Mouse (Mus musculus): ENCODE results near the gene Adh1. TPM values are rescaled to one million over a fixed set of nuclear protein-coding genes. Genes with fewer than 3 reads are reported as not detected.

Adh1 gene
- polyA plus RNA-seq, 2 experiments from 2014 or later, result 1.1 to 1.7 TPM

Other genes starting within 250 kb of the Adh1 start
- not detected for gene 1110002E22Rik, start 195.9 kb upstream of the Adh1 start, polyA plus RNA-seq (2017; shearing (Covaris generic))
- not detected for gene Gm5105, start 193.6 kb upstream of the Adh1 start, polyA plus RNA-seq (2017; shearing (Covaris generic))
- gene Trmt10a, start 117.5 kb upstream of the Adh1 start, polyA plus RNA-seq (2017; shearing (Covaris generic)), result 10 to 100 TPM in 1 of 2 experiments, 1 to 10 TPM in 1; 8.7 to 10.0 TPM
- gene Mttp, start 116.0 kb upstream of the Adh1 start, polyA plus RNA-seq (2017; shearing (Covaris generic)), result 1 to 10 TPM; 2.9 to 3.6 TPM
- not detected for gene 4930579F01Rik, start 67.2 kb upstream of the Adh1 start, polyA plus RNA-seq (2017; shearing (Covaris generic))
- gene Adh7, start 43.2 kb upstream of the Adh1 start, polyA plus RNA-seq (2017; shearing (Covaris generic)), result not detected
- gene Adh6a, start 52.3 kb downstream of the Adh1 start, polyA plus RNA-seq (2017; shearing (Covaris generic)), result not detected
- not detected for gene Adh6b, start 80.8 kb downstream of the Adh1 start, polyA plus RNA-seq (2017; shearing (Covaris generic))
- gene Adh4, start 154.5 kb downstream of the Adh1 start, polyA plus RNA-seq (2017; shearing (Covaris generic)), result under 1 TPM; 0.25 to 0.38 TPM
- 100 to 1,000 TPM; 117 to 122 TPM for gene Adh5, start 182.1 kb downstream of the Adh1 start, polyA plus RNA-seq (2017; shearing (Covaris generic))
- 10 to 100 TPM; 32.0 to 33.3 TPM for gene Metap1, start 228.5 kb downstream of the Adh1 start, polyA plus RNA-seq (2017; shearing (Covaris generic))

Data from activated CD4-positive, CD25-positive, alpha-beta regulatory T cell, adult 4 months (primary cell).